Mouse (Mus musculus): ENCODE data around the gene Olfr1504.
"Not testable (repeated sequence)": the region's sequence is repeated elsewhere in the genome, so short reads cannot be mapped to it uniquely, and the experiment has no call there.

Gene Olfr1504

GRCm38 (mm10) chr19:13897828-13898227 lies at the start of gene Olfr1504:
Olfr1504 (minus strand) TSS chr19:13897928.
- DNase-seq (ENCODE audit: low spot score) = no peak

GRCm38 (mm10) chr19:13913230-13913629 lies 15.5 kb upstream of the Olfr1504 start, which contains the start of gene Olfr1505:
Olfr1505 (plus strand) TSS chr19:13913530.
- no peak for DNase-seq (ENCODE audit: low spot score)

- no peak for DNase-seq (ENCODE audit: low spot score)
These were observed 36.2 kb downstream of the Olfr1504 start, which contains the start of gene Olfr1502 for GRCm38 (mm10) chr19:13861495-13861894. Olfr1502 (plus strand) TSS chr19:13861795.

DNA sequence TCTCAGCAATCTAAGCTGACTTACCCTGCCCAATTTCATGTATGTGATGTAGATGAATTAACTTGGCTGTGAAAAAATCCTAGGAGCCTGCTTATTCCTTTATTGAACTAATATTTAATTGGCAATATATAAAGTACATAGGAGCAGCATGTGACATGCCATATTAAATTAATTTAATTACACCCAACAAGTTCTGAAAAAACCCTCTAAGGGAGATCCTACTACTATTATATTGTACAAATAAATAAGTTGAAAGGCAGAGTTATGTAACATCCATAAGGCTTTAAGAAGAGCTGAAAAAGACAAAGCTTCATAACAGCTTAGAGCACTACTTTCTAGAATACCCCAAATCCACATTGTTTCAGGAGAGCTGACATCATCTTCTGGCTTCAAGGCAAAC lies 47.1 kb downstream of the Olfr1504 start, which contains the start of gene Olfr1501:
TSS of gene Olfr1501 (minus strand) at position 101 of the 400 bp plus-strand sequence.
- not testable (repeated sequence) for DNase-seq (ENCODE audit: low spot score)

All from c-Kit-positive CD71-positive TER-119-positive erythroid progenitor cells, embryonic 14.5 days (primary cell).